Mouse (Mus musculus): ENCODE measurements around the gene Rbl2.

Gene Rbl2

GRCm38 (mm10) chr8:91170152-91170551 lies 100.3 kb downstream of the Rbl2 start:
- DNase-seq (ENCODE audit: low spot score): no peak

GRCm38 (mm10) chr8:91170914-91171313 lies 101.1 kb downstream of the Rbl2 start:
- DNase-seq (ENCODE audit: low spot score): no peak

GRCm38 (mm10) chr8:91171605-91172004 lies 101.7 kb downstream of the Rbl2 start:
- no peak for DNase-seq (ENCODE audit: low spot score)
